Mouse (Mus musculus): Measurements from ENCODE around the gene Zdhhc17. TPM values are rescaled to one million over a fixed set of nuclear protein-coding genes. Genes with fewer than 3 reads are reported as not detected.

Gene Zdhhc17
- polyA plus RNA-seq, 1 experiment, result 31.3 TPM

DNA sequence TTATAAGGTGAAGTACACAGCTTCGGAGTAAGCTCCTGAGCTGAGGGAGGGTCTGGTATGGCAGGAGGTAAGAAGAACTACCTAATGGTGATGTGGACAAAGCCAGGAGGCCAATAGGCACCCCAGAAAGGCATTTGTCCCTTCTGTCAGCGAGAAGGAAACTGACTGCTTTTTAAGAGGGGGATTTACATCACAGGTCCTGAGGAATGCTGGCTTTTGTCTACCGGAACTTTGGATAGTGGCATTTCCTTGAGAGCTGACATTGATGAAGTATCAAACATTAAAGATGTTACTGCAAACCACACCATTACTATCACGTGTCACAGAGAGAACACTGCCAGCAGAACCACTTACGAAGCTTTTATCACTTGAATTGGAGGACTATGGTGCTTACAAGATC, 15.2 kb downstream of the Zdhhc17 start:
- H3K9ac ChIP-seq (ENCODE audit: low read depth, poor library complexity, severe bottlenecking), result no peak overlapping the region
- H3K4me3 ChIP-seq (ENCODE audit: low read depth, low read length), result no peak overlapping the region
- H3K9me3 ChIP-seq (replicated peaks; ENCODE audit: control insufficient read depth, insufficient read depth, low read length, poor library complexity, severe bottlenecking), result peaks cover 24% of the 10 kb centered on the region
- H3K36me3 ChIP-seq (ENCODE audit: control insufficient read depth, insufficient read depth, low read length, poor library complexity, severe bottlenecking), result no peaks in the 10 kb centered on the region
- no peaks in the 10 kb centered on the region for H3K27me3 ChIP-seq (ENCODE audit: control insufficient read depth, insufficient read depth, low read length, poor library complexity, severe bottlenecking)
- TF ChIP-seq EP300 (IDR thresholded peaks at IDR 0.05; ENCODE audit: insufficient read depth, low read depth, low read length) (no peak), POLR2A (IDR thresholded peaks at IDR 0.05; ENCODE audit: insufficient read depth, low read length) (no peak), CTCF (IDR thresholded peaks at IDR 0.05; ENCODE audit: low read depth, low read length) (no peak)
- no peak overlapping the region for H3K27ac ChIP-seq (ENCODE audit: insufficient read depth, low read length)
- H3K4me1 ChIP-seq (ENCODE audit: control insufficient read depth, insufficient read depth, low read length), result no peaks in the 10 kb centered on the region

DNA sequence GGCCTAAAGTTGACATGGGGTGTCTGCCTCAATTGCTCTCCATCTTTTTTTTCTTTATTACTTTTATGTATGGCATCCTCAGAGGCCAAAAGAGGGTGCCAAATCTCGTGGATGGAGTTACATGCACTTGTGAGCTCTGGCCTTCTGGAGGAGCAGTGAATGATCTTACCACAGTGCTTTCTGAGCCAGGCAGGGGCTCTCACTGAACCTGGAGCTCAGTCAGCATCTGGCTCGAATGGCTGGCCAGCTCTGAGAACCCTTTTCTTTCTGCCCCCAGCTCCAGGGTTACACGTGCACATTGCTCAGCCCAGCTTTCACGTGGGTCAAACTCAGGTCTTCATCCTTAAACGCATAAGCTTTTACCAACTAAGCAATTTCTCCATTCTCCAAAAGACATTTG, 16.7 kb downstream of the Zdhhc17 start:
- no peak for TF ChIP-seq POLR2A (IDR thresholded peaks at IDR 0.05; ENCODE audit: insufficient read depth, low read length)
- TF ChIP-seq EP300 (IDR thresholded peaks at IDR 0.05; ENCODE audit: insufficient read depth, low read depth, low read length), result no peak
- no peak for TF ChIP-seq CTCF (IDR thresholded peaks at IDR 0.05; ENCODE audit: low read depth, low read length)
- Histone ChIP-seq H3K9me3 (replicated peaks; ENCODE audit: control insufficient read depth, insufficient read depth, low read length, poor library complexity, severe bottlenecking) (peaks cover 9% of the 10 kb centered on the region), H3K36me3 (ENCODE audit: control insufficient read depth, insufficient read depth, low read length, poor library complexity, severe bottlenecking) (no peaks in the 10 kb centered on the region), H3K4me3 (ENCODE audit: low read depth, low read length) (no peak overlapping the region), H3K9ac (ENCODE audit: low read depth, poor library complexity, severe bottlenecking) (no peak overlapping the region), H3K4me1 (ENCODE audit: control insufficient read depth, insufficient read depth, low read length) (no peaks in the 10 kb centered on the region), H3K27ac (ENCODE audit: insufficient read depth, low read length) (no peak overlapping the region), H3K27me3 (ENCODE audit: control insufficient read depth, insufficient read depth, low read length, poor library complexity, severe bottlenecking) (no peaks in the 10 kb centered on the region)

DNA sequence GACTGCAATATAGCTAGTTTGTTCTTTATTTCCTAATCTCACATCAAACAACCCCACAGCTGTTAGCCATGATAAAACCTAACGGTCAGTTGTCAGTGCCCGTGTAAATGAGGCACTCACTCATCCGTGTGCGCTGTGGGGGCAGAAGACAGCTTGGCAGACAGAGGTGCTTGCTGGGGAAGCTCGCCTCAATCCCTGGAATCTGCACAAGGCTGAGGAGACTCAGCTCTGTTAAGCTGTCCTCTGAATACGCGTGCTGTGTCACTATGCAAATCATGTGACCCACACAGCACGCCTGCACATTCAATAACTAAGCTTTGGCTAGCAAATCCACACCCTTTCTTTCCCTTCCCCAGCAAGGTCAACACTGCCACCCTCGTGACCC, 17.9 kb downstream of the Zdhhc17 start:
- no peak for TF ChIP-seq CTCF (IDR thresholded peaks at IDR 0.05; ENCODE audit: low read depth, low read length)
- TF ChIP-seq POLR2A (IDR thresholded peaks at IDR 0.05; ENCODE audit: insufficient read depth, low read length), result no peak
- no peak for TF ChIP-seq EP300 (IDR thresholded peaks at IDR 0.05; ENCODE audit: insufficient read depth, low read depth, low read length)
- H3K4me1 ChIP-seq (ENCODE audit: control insufficient read depth, insufficient read depth, low read length), result no peaks in the 10 kb centered on the region
- no peak overlapping the region for H3K9ac ChIP-seq (ENCODE audit: low read depth, poor library complexity, severe bottlenecking)
- H3K27me3 ChIP-seq (ENCODE audit: control insufficient read depth, insufficient read depth, low read length, poor library complexity, severe bottlenecking), result no peaks in the 10 kb centered on the region
- H3K36me3 ChIP-seq (ENCODE audit: control insufficient read depth, insufficient read depth, low read length, poor library complexity, severe bottlenecking), result no peaks in the 10 kb centered on the region
- H3K27ac ChIP-seq (ENCODE audit: insufficient read depth, low read length), result no peak overlapping the region
- H3K4me3 ChIP-seq (ENCODE audit: low read depth, low read length), result no peak overlapping the region
- H3K9me3 ChIP-seq (replicated peaks; ENCODE audit: control insufficient read depth, insufficient read depth, low read length, poor library complexity, severe bottlenecking), result no peaks in the 10 kb centered on the region; the same call in 1 of the 2 replicates

DNA sequence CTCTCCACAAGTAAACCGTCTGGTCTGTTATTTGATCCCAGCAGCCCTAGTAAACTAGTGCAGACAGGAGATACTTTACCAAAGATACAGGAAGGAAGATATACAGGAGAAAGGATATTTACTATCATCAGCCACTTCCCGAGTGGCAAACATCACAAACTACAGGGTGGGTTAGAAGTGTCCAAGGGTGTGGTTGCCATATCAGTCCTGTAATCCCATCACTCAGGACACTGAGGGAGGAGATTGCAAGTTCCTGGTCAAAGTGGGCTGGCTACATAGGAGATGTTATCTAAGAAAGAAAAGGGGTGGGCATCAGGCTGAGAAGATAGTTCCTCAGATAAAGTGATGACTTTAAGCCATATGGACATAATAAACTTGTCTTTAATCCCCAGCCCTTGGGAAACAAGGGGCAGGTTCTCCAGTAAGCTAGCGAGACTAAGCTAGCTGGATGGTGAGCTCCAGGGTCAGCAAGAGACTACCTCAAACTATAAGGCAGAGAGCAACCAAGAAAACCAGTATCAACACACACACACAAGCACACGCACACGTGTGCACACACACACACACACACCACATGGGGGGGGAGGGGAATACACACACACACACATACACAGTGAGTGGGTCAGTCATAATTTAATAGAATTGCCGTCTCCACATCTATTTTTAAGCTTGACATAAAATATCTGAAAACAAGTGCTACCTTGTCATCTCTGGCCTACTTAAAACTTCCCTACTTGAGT, 18.5 kb downstream of the Zdhhc17 start:
- Histone ChIP-seq H3K4me1 (ENCODE audit: control insufficient read depth, insufficient read depth, low read length) (no peaks in the 10 kb centered on the region), H3K9ac (ENCODE audit: low read depth, poor library complexity, severe bottlenecking) (no peak overlapping the region), H3K4me3 (ENCODE audit: low read depth, low read length) (no peak overlapping the region), H3K36me3 (ENCODE audit: control insufficient read depth, insufficient read depth, low read length, poor library complexity, severe bottlenecking) (no peaks in the 10 kb centered on the region), H3K9me3 (replicated peaks; ENCODE audit: control insufficient read depth, insufficient read depth, low read length, poor library complexity, severe bottlenecking) (no peaks in the 10 kb centered on the region; the same call in 1 of the 2 replicates), H3K27ac (ENCODE audit: insufficient read depth, low read length) (no peak overlapping the region), H3K27me3 (ENCODE audit: control insufficient read depth, insufficient read depth, low read length, poor library complexity, severe bottlenecking) (no peaks in the 10 kb centered on the region)
- TF ChIP-seq CTCF (IDR thresholded peaks at IDR 0.05; ENCODE audit: low read depth, low read length) (no peak), POLR2A (IDR thresholded peaks at IDR 0.05; ENCODE audit: insufficient read depth, low read length) (no peak), EP300 (IDR thresholded peaks at IDR 0.05; ENCODE audit: insufficient read depth, low read depth, low read length) (no peak)

DNA sequence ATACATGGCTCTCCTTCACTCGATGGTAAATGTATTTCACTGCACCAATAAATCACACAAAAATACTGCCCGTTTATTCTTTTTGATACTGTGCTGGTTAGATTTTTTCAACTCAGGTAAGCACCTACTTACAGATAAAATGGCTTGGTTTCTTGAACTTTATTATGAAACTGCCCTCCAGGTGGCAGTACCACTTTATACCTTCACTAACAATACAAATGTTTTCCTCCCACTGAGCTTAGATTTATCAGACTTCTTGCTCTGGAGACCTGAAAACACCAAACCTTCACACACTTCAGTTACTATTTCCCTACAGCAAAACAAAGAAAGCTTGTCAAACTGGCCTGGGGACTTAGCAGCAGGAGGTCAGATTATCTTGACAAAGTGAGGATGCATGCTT, 20.2 kb downstream of the Zdhhc17 start:
- Histone ChIP-seq H3K4me1 (ENCODE audit: control insufficient read depth, insufficient read depth, low read length) (no peaks in the 10 kb centered on the region), H3K27me3 (ENCODE audit: control insufficient read depth, insufficient read depth, low read length, poor library complexity, severe bottlenecking) (no peaks in the 10 kb centered on the region), H3K27ac (ENCODE audit: insufficient read depth, low read length) (no peak overlapping the region), H3K4me3 (ENCODE audit: low read depth, low read length) (no peak overlapping the region), H3K9ac (ENCODE audit: low read depth, poor library complexity, severe bottlenecking) (no peak overlapping the region), H3K36me3 (ENCODE audit: control insufficient read depth, insufficient read depth, low read length, poor library complexity, severe bottlenecking) (no peaks in the 10 kb centered on the region), H3K9me3 (replicated peaks; ENCODE audit: control insufficient read depth, insufficient read depth, low read length, poor library complexity, severe bottlenecking) (no peaks in the 10 kb centered on the region)
- TF ChIP-seq CTCF (IDR thresholded peaks at IDR 0.05; ENCODE audit: low read depth, low read length) (no peak), EP300 (IDR thresholded peaks at IDR 0.05; ENCODE audit: insufficient read depth, low read depth, low read length) (no peak), POLR2A (IDR thresholded peaks at IDR 0.05; ENCODE audit: insufficient read depth, low read length) (no peak)

DNA sequence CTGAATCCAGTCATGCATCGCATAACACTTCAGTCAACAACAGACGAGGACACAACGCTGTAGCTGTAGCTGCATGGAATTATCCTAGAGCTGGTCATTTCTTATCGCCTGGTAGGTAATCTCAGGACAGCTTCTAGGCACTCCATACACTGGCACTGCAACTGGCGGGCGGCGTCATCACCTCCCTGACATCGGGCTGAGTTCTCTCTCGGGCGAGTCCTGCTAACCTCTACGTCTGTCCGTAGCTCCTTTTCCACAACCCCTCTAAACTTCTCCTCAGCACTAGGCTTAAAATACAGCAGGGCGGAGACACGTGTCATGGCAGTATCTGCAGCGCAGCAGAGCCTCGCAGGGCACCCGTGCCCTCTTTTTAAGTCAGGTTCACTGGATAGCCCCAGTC, 23.3 kb downstream of the Zdhhc17 start:
- no peak overlapping the region for H3K27ac ChIP-seq (ENCODE audit: insufficient read depth, low read length)
- TF ChIP-seq EP300 (IDR thresholded peaks at IDR 0.05; ENCODE audit: insufficient read depth, low read depth, low read length) (no peak), POLR2A (IDR thresholded peaks at IDR 0.05; ENCODE audit: insufficient read depth, low read length) (no peak), CTCF (IDR thresholded peaks at IDR 0.05; ENCODE audit: low read depth, low read length) (no peak)
- no peaks in the 10 kb centered on the region for H3K4me1 ChIP-seq (ENCODE audit: control insufficient read depth, insufficient read depth, low read length)
- no peaks in the 10 kb centered on the region for H3K36me3 ChIP-seq (ENCODE audit: control insufficient read depth, insufficient read depth, low read length, poor library complexity, severe bottlenecking)
- H3K4me3 ChIP-seq (ENCODE audit: low read depth, low read length), result no peak overlapping the region
- H3K9me3 ChIP-seq (replicated peaks; ENCODE audit: control insufficient read depth, insufficient read depth, low read length, poor library complexity, severe bottlenecking), result no peaks in the 10 kb centered on the region
- no peaks in the 10 kb centered on the region for H3K27me3 ChIP-seq (ENCODE audit: control insufficient read depth, insufficient read depth, low read length, poor library complexity, severe bottlenecking)
- H3K9ac ChIP-seq (ENCODE audit: low read depth, poor library complexity, severe bottlenecking), result no peak overlapping the region
